Mouse (Mus musculus) liver, embryonic 13.5 days (tissue): ENCODE data around the gene Tbx10. TPM values are rescaled to one million over a fixed set of nuclear protein-coding genes. Genes with fewer than 3 reads are reported as not detected.
"Not testable (repeated sequence)": the region's sequence is repeated elsewhere in the genome, so short reads cannot be mapped to it uniquely, and the experiment has no call there.

Source experiments
- ATAC-seq: fragments of 200-750 bp; cut with Nextera tagmentation; 2 replicates; pipeline ENCODE4 v1.8.0; 2017; ENCODE audit warnings: low read depth, mild to moderate bottlenecking, moderate number of reproducible peaks, moderate library complexity
- DNase-seq: peaks from one replicate; pipeline ENCODE4 v3.0.0; 2022
- H3K27ac ChIP-seq: fragments of 300-500 bp; sonication (generic); 2 replicates; pipeline ENCODE4 v1.5.1; 2015; ENCODE audit warnings: moderate library complexity, mild to moderate bottlenecking, inconsistent platforms
- H3K27me3 ChIP-seq: fragments of 300-500 bp; sonication (generic); 2 replicates; pipeline ENCODE4 v1.6.1; 2015; ENCODE audit warnings: mild to moderate bottlenecking, inconsistent platforms
- H3K36me3 ChIP-seq: fragments of 300-500 bp; sonication (generic); 2 replicates; pipeline ENCODE4 v1.6.1; 2015; ENCODE audit warnings: mild to moderate bottlenecking, inconsistent platforms
- H3K4me1 ChIP-seq: fragments of 300-500 bp; sonication (generic); replicated peaks from 2 replicates; pipeline ENCODE4 v1.6.1; 2015; ENCODE audit warnings: inconsistent platforms
- H3K4me2 ChIP-seq: fragments of 300-500 bp; sonication (generic); 2 replicates; pipeline ENCODE4 v1.6.1; 2015; ENCODE audit warnings: inconsistent platforms, mild to moderate bottlenecking, moderate library complexity
- H3K4me3 ChIP-seq: fragments of 300-500 bp; sonication (generic); replicated peaks from 2 replicates; pipeline ENCODE4 v1.5.1; 2015; ENCODE audit warnings: mild to moderate bottlenecking, inconsistent platforms
- H3K9ac ChIP-seq: fragments of 300-500 bp; sonication (generic); 2 replicates; pipeline ENCODE4 v1.6.1; 2015; ENCODE audit warnings: mild to moderate bottlenecking, inconsistent platforms
- H3K9me3 ChIP-seq: fragments of 300-500 bp; sonication (generic); replicated peaks from 2 replicates; pipeline ENCODE4 v1.6.1; 2016; ENCODE audit warnings: inconsistent platforms
- WGBS: fragments of 180-500 bp; shearing (Covaris S2); methylation state at CpG from one replicate; pipeline ENCODE4 v1.1.7; 2015; ENCODE audit not compliant: insufficient replicate concordance; 5-methylcytosine and 5-hydroxymethylcytosine counted together
- polyA plus RNA-seq: library from polyadenylated mRNA; unstranded; fragments of >200 nt; fragmentation: Nextera tagmentation; extraction: Ambion mirVana; gene quantifications from 2 replicates; pipeline ENCODE4 v1.2.1, GENCODE M21; 2015

The Tbx10 gene
- polyA plus RNA-seq, 1 experiment from 2014 or later = 0.47 TPM

GRCm38 (mm10) chr19:3957296-3958036 lies 35.1 kb upstream of the Tbx10 start:
- not testable (repeated sequence) for H3K9me3 ChIP-seq, H3K4me3 ChIP-seq, H3K4me2 ChIP-seq, H3K4me1 ChIP-seq, H3K27me3 ChIP-seq, DNase-seq, H3K36me3 ChIP-seq, ATAC-seq, H3K27ac ChIP-seq, H3K9ac ChIP-seq
- WGBS = 60% methylated on average over 5 of the region's 5 CpGs

GRCm38 (mm10) chr19:3958470-3958869 lies 34.1 kb upstream of the Tbx10 start, which contains the start of gene Aldh3b3:
Aldh3b3 (plus strand) TSS chr19:3958645.
- no peak within 1 kb of the TSS for H3K4me3 ChIP-seq
- 58% methylated on average over 4 of the region's 4 CpGs for WGBS

GRCm38 (mm10) chr19:3959030-3959429 lies 33.5 kb upstream of the Tbx10 start:
- no peak overlapping the region for H3K4me2 ChIP-seq
- H3K9ac ChIP-seq = no peak overlapping the region
- no peak overlapping the region for H3K27ac ChIP-seq
- no peaks in the 10 kb centered on the region; the same call in 1 of the 2 replicates for H3K4me1 ChIP-seq
- ATAC-seq (no peak), DNase-seq (no peak)
- 0 out of 2 replicates have a peak, but pooled peaks cover 8% of the 10 kb centered on the region for H3K27me3 ChIP-seq
- H3K4me3 ChIP-seq = no peak overlapping the region
- no peaks in the 10 kb centered on the region for H3K9me3 ChIP-seq
- no peaks in the 10 kb centered on the region for H3K36me3 ChIP-seq

More at GRCm38 (mm10) chr19:3958470-3958869, 34.1 kb upstream of the Tbx10 start, which contains the start of gene Aldh3b3:
- H3K36me3 ChIP-seq = no peaks in the 10 kb centered on the region
- 0 out of 2 replicates have a peak, but pooled peaks cover 8% of the 10 kb centered on the region for H3K27me3 ChIP-seq
- no peak within 1 kb of the TSS for H3K9ac ChIP-seq
- no peak for DNase-seq
- no peaks in the 10 kb centered on the region for H3K9me3 ChIP-seq
- no peak for ATAC-seq
- no peaks in the 10 kb centered on the region; the same call in 1 of the 2 replicates for H3K4me1 ChIP-seq
- no peak within 1 kb of the TSS for H3K27ac ChIP-seq
- H3K4me2 ChIP-seq = no peak within 1 kb of the TSS

GRCm38 (mm10) chr19:3960211-3960610 lies 32.3 kb upstream of the Tbx10 start:
- Histone ChIP-seq H3K27ac (no peak overlapping the region), H3K9me3 (no peaks in the 10 kb centered on the region), H3K36me3 (no peaks in the 10 kb centered on the region), H3K4me3 (no peak overlapping the region), H3K4me1 (no peaks in the 10 kb centered on the region; the same call in 1 of the 2 replicates), H3K9ac (no peak overlapping the region), H3K27me3 (0 out of 2 replicates have a peak, but pooled peaks cover 8% of the 10 kb centered on the region), H3K4me2 (no peak overlapping the region)
- DNase-seq (no peak), ATAC-seq (no peak)
- 71% methylated on average over 5 of the region's 5 CpGs for whole genome bisulfite sequencing

- WGBS = 66% methylated on average over 6 of the region's 6 CpGs
- not testable (repeated sequence) for ATAC-seq, H3K36me3 ChIP-seq, H3K4me2 ChIP-seq, H3K27me3 ChIP-seq, H3K4me1 ChIP-seq, H3K9ac ChIP-seq, H3K4me3 ChIP-seq, H3K27ac ChIP-seq, DNase-seq, H3K9me3 ChIP-seq
Measured at GRCm38 (mm10) chr19:3961805-3962204, 30.7 kb upstream of the Tbx10 start.

GRCm38 (mm10) chr19:3962469-3962868 lies 30.1 kb upstream of the Tbx10 start:
- DNase-seq = no peak
- H3K9me3 ChIP-seq = no peaks in the 10 kb centered on the region
- 11% methylated on average over 2 of the region's 2 CpGs for WGBS

GRCm38 (mm10) chr19:3964030-3964429 lies 28.5 kb upstream of the Tbx10 start:
- no peak overlapping the region for H3K27ac ChIP-seq

More at GRCm38 (mm10) chr19:3962469-3962868, 30.1 kb upstream of the Tbx10 start:
- Histone ChIP-seq H3K36me3 (no peaks in the 10 kb centered on the region), H3K4me1 (peaks cover 8% of the 10 kb centered on the region), H3K4me3 (no peak overlapping the region), H3K9ac (no peak overlapping the region), H3K27me3 (no peaks in the 10 kb centered on the region), H3K27ac (no peak overlapping the region), H3K4me2 (no peak overlapping the region)
- ATAC-seq = no peak

GRCm38 (mm10) chr19:3966330-3967075 lies 26.0 kb upstream of the Tbx10 start:
- no peak overlapping the region for H3K4me3 ChIP-seq
- 0 out of 2 replicates have a peak, but pooled peaks cover 3% of the 10 kb centered on the region for H3K27me3 ChIP-seq
- ATAC-seq (no peak), DNase-seq (no peak)
- no peak overlapping the region for H3K9ac ChIP-seq
- 64% methylated on average over 11 of the region's 11 CpGs for WGBS
- H3K4me1 ChIP-seq = peaks cover 12% of the 10 kb centered on the region
- H3K4me2 ChIP-seq = no peak overlapping the region
- H3K27ac ChIP-seq = no peak overlapping the region
- no peaks in the 10 kb centered on the region for H3K9me3 ChIP-seq
- no peaks in the 10 kb centered on the region for H3K36me3 ChIP-seq

More at GRCm38 (mm10) chr19:3964030-3964429, 28.5 kb upstream of the Tbx10 start:
- H3K9ac ChIP-seq = no peak overlapping the region
- H3K4me3 ChIP-seq = no peak overlapping the region
- H3K36me3 ChIP-seq = no peaks in the 10 kb centered on the region
- no peak overlapping the region for H3K4me2 ChIP-seq
- ATAC-seq (no peak), DNase-seq (no peak)
- peaks cover 10% of the 10 kb centered on the region for H3K4me1 ChIP-seq
- 58% methylated on average over 4 of the region's 4 CpGs for WGBS
- 0 out of 2 replicates have a peak, but pooled peaks cover 3% of the 10 kb centered on the region for H3K27me3 ChIP-seq
- no peaks in the 10 kb centered on the region for H3K9me3 ChIP-seq

GRCm38 (mm10) chr19:3967258-3967657 lies 25.3 kb upstream of the Tbx10 start:
- Histone ChIP-seq H3K4me3 (no peak overlapping the region), H3K4me1 (peaks cover 19% of the 10 kb centered on the region), H3K9ac (no peak overlapping the region), H3K27me3 (0 out of 2 replicates have a peak, but pooled peaks cover 3% of the 10 kb centered on the region), H3K36me3 (no peaks in the 10 kb centered on the region), H3K4me2 (no peak overlapping the region), H3K9me3 (no peaks in the 10 kb centered on the region), H3K27ac (no peak overlapping the region)
- no peak for ATAC-seq
- no peak for DNase-seq
- 33% methylated on average over 3 of the region's 3 CpGs for WGBS

- Histone ChIP-seq H3K4me2 (0 out of 2 replicates have a peak within 1 kb of the TSS, but pooled peaks have one; percentile 10), H3K27ac (peak within 1 kb of the TSS; percentile 2; the same call in 1 of the 2 replicates), H3K9me3 (no peaks in the 10 kb centered on the region), H3K9ac (peak within 1 kb of the TSS; percentile 36; the same call in 1 of the 2 replicates), H3K4me1 (peaks cover 26% of the 10 kb centered on the region), H3K36me3 (no peaks in the 10 kb centered on the region), H3K27me3 (0 out of 2 replicates have a peak, but pooled peaks cover 8% of the 10 kb centered on the region), H3K4me3 (no peak within 1 kb of the TSS)
- 37% methylated on average over 9 of the region's 9 CpGs for WGBS
- DNase-seq = peak; percentile 63
- ATAC-seq = peak; percentile 87
Measured at GRCm38 (mm10) chr19:3972229-3972628, 20.3 kb upstream of the Tbx10 start, which contains the start of gene Aldh3b2. Aldh3b2 (plus strand) TSS chr19:3972328.

GRCm38 (mm10) chr19:3974608-3975007 lies 17.9 kb upstream of the Tbx10 start:
- peaks cover 22% of the 10 kb centered on the region for H3K4me1 ChIP-seq
- not testable (repeated sequence) for H3K4me3 ChIP-seq, H3K9me3 ChIP-seq, H3K27me3 ChIP-seq, DNase-seq, H3K27ac ChIP-seq, H3K36me3 ChIP-seq, H3K4me2 ChIP-seq, ATAC-seq, H3K9ac ChIP-seq
- WGBS = 81% methylated on average over 6 of the region's 6 CpGs
